Mouse (Mus musculus) liver, adult (tissue): Measurements from ENCODE around the gene Sohlh2.

Experiments used
- GATA4 ChIP-seq: IDR thresholded peaks from 2 replicates; pipeline ENCODE4 v1.6.1; 2014; ENCODE audit warnings: mild to moderate bottlenecking, low read length; ENCODE audit not compliant: insufficient replicate concordance

Sohlh2 gene

GRCm38 (mm10) chr3:55181766-55182165 lies at the start of gene Sohlh2:
Gene Sohlh2, plus strand, starts transcription at chr3:55182028.
- no peak for TF ChIP-seq GATA4

GRCm38 (mm10) chr3:55137039-55137438 lies 44.8 kb upstream of the Sohlh2 start, which contains the start of gene Ccdc169:
Gene Ccdc169, plus strand, starts transcription at chr3:55137339.
- TF ChIP-seq GATA4, result no peak

- no peak for TF ChIP-seq GATA4
Measured at GRCm38 (mm10) chr3:55139837-55140236, 42.0 kb upstream of the Sohlh2 start.

- TF ChIP-seq GATA4, result no peak
Measured at GRCm38 (mm10) chr3:55141401-55141800, 40.4 kb upstream of the Sohlh2 start.

- TF ChIP-seq GATA4, result no peak
Measured at GRCm38 (mm10) chr3:55144916-55145315, 36.9 kb upstream of the Sohlh2 start.

- peak; percentile 92 for TF ChIP-seq GATA4
Measured at GRCm38 (mm10) chr3:55146441-55146840, 35.4 kb upstream of the Sohlh2 start.

- TF ChIP-seq GATA4, result no peak
Measured at GRCm38 (mm10) chr3:55147156-55147555, 34.7 kb upstream of the Sohlh2 start.

GRCm38 (mm10) chr3:55148091-55148490 lies 33.7 kb upstream of the Sohlh2 start:
- TF ChIP-seq GATA4, result no peak

GRCm38 (mm10) chr3:55151656-55152433 lies 30.0 kb upstream of the Sohlh2 start:
- TF ChIP-seq GATA4, result no peak

GRCm38 (mm10) chr3:55152673-55153334 lies 29.0 kb upstream of the Sohlh2 start:
- TF ChIP-seq GATA4, result no peak

GRCm38 (mm10) chr3:55154163-55154562 lies 27.7 kb upstream of the Sohlh2 start:
- TF ChIP-seq GATA4, result no peak

- no peak for TF ChIP-seq GATA4
Measured at GRCm38 (mm10) chr3:55157413-55157812, 24.4 kb upstream of the Sohlh2 start.

- no peak for TF ChIP-seq GATA4
Measured at GRCm38 (mm10) chr3:55161144-55161543, 20.7 kb upstream of the Sohlh2 start.

GRCm38 (mm10) chr3:55163510-55163909 lies 18.3 kb upstream of the Sohlh2 start:
- TF ChIP-seq GATA4, result no peak

GRCm38 (mm10) chr3:55172478-55172877 lies 9.3 kb upstream of the Sohlh2 start:
- no peak for TF ChIP-seq GATA4

GRCm38 (mm10) chr3:55177271-55177670 lies 4.6 kb upstream of the Sohlh2 start:
- TF ChIP-seq GATA4, result no peak
